Mouse (Mus musculus) forebrain, embryonic 15.5 days (tissue): ENCODE measurements at regions not wholly inside any gene's neighbourhood (a gene's known extent, or its start where the extent isn't known, plus 50 kb on each side); places are given as distances from the start of the nearest gene placed in this dataset.

Source experiments
- ATAC-seq: fragments of 200-750 bp; cut with Nextera tagmentation; replicated peaks from 2 replicates; pipeline ENCODE4 v1.8.0; 2017; ENCODE audit warnings: mild to moderate bottlenecking, moderate TSS enrichment, moderate library complexity
- H3K27ac ChIP-seq: fragments of 300-500 bp; sonication (generic); replicated peaks from 2 replicates; pipeline ENCODE4 v1.5.1; 2015; ENCODE audit warnings: mild to moderate bottlenecking, inconsistent platforms
- H3K27me3 ChIP-seq: fragments of 300-500 bp; sonication (generic); 2 replicates; pipeline ENCODE4 v1.6.1; 2015; ENCODE audit warnings: inconsistent platforms
- H3K36me3 ChIP-seq: fragments of 300-500 bp; sonication (generic); 2 replicates; pipeline ENCODE4 v1.6.1; 2015; ENCODE audit warnings: mild to moderate bottlenecking, inconsistent platforms
- H3K4me1 ChIP-seq: fragments of 300-500 bp; sonication (generic); 2 replicates; pipeline ENCODE4 v1.6.1; 2015; ENCODE audit warnings: inconsistent platforms
- H3K4me2 ChIP-seq: fragments of 300-500 bp; sonication (generic); replicated peaks from 2 replicates; pipeline ENCODE4 v1.6.1; 2015; ENCODE audit warnings: mild to moderate bottlenecking, inconsistent platforms
- H3K4me3 ChIP-seq: fragments of 300-500 bp; sonication (generic); 2 replicates; pipeline ENCODE4 v1.5.1; 2015; ENCODE audit warnings: mild to moderate bottlenecking, inconsistent platforms
- H3K9ac ChIP-seq: fragments of 300-500 bp; sonication (generic); replicated peaks from 2 replicates; pipeline ENCODE4 v1.6.1; 2015; ENCODE audit warnings: mild to moderate bottlenecking, inconsistent platforms
- H3K9me3 ChIP-seq: fragments of 300-500 bp; sonication (generic); 2 replicates; pipeline ENCODE4 v1.6.1; 2016; ENCODE audit warnings: inconsistent platforms
- WGBS: fragments of 180-500 bp; shearing (Covaris S2); methylation state at CpG from one replicate; pipeline ENCODE4 v1.1.7; 2015; ENCODE audit warnings: mixed read lengths; 5-methylcytosine and 5-hydroxymethylcytosine counted together

- Histone ChIP-seq H3K27ac (peak overlapping the region; percentile 83), H3K36me3 (no peaks in the 10 kb centered on the region), H3K27me3 (no peaks in the 10 kb centered on the region), H3K9me3 (no peaks in the 10 kb centered on the region), H3K9ac (no peak overlapping the region), H3K4me2 (no peak overlapping the region), H3K4me3 (no peak overlapping the region), H3K4me1 (peaks cover 58% of the 10 kb centered on the region)
- peak; percentile 62 for ATAC-seq
- WGBS = 16% methylated on average over 7 of the region's 7 CpGs
These were observed 71.2 kb downstream of the Gadd45g start for GRCm38 (mm10) chr13:51917658-51918057.

GRCm38 (mm10) chr13:51918108-51918507 is 71.6 kb downstream of the Gadd45g start:
- ATAC-seq = peak; percentile 1

GRCm38 (mm10) chr13:51918781-51919170 is 72.3 kb downstream of the Gadd45g start:
- WGBS = 6% methylated on average over 10 of the region's 10 CpGs
- H3K4me2 ChIP-seq = no peak overlapping the region

More at GRCm38 (mm10) chr13:51918108-51918507, 71.6 kb downstream of the Gadd45g start:
- Histone ChIP-seq H3K9ac (no peak overlapping the region), H3K4me2 (no peak overlapping the region), H3K4me3 (no peak overlapping the region), H3K27me3 (no peaks in the 10 kb centered on the region), H3K27ac (peak overlapping the region; percentile 83), H3K9me3 (no peaks in the 10 kb centered on the region), H3K36me3 (no peaks in the 10 kb centered on the region), H3K4me1 (peaks cover 58% of the 10 kb centered on the region)
- WGBS = 10% methylated on average over 8 of the region's 8 CpGs

GRCm38 (mm10) chr13:51919171-51919793 is 72.8 kb downstream of the Gadd45g start:
- no peaks in the 10 kb centered on the region for H3K36me3 ChIP-seq
- WGBS = 4% methylated on average over 14 of the region's 14 CpGs
- H3K4me3 ChIP-seq = no peak overlapping the region
- no peak overlapping the region for H3K4me2 ChIP-seq
- H3K27ac ChIP-seq = peak overlapping the region; percentile 83
- H3K9ac ChIP-seq = no peak overlapping the region
- peaks cover 58% of the 10 kb centered on the region for H3K4me1 ChIP-seq
- H3K9me3 ChIP-seq = no peaks in the 10 kb centered on the region
- ATAC-seq = no peak
- no peaks in the 10 kb centered on the region for H3K27me3 ChIP-seq

More at GRCm38 (mm10) chr13:51918781-51919170, 72.3 kb downstream of the Gadd45g start:
- Histone ChIP-seq H3K4me3 (no peak overlapping the region), H3K9me3 (no peaks in the 10 kb centered on the region), H3K27me3 (no peaks in the 10 kb centered on the region), H3K36me3 (no peaks in the 10 kb centered on the region), H3K27ac (peak overlapping the region; percentile 83), H3K9ac (no peak overlapping the region), H3K4me1 (peaks cover 58% of the 10 kb centered on the region)
- ATAC-seq = 0 out of 2 replicates have a peak, but pooled peaks have one; percentile 20

DNA sequence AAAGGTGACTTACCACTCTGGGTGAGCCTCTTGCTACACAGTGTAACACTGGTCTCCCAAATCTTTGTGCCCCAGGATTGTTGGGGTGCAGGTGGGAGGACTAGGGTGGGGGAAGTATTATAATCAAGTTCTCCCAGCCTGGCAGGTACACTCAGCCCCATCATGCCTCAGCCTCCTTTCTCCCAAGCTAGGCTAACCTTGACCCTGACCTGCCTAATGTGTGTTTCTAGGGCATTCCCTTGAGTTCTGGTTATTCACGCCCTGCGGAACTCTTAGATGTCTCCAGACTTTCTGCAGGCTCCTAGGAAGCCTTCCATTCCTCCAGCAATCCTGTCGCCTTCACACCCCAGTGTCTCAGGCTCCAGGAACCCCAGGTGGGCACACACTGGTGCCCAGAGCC is 73.5 kb downstream of the Gadd45g start:
- no peak overlapping the region for H3K4me2 ChIP-seq
- H3K9me3 ChIP-seq = no peaks in the 10 kb centered on the region
- H3K4me1 ChIP-seq = peaks cover 58% of the 10 kb centered on the region
- H3K36me3 ChIP-seq = no peaks in the 10 kb centered on the region
- H3K9ac ChIP-seq = no peak overlapping the region; the same call in 1 of the 2 replicates
- H3K27ac ChIP-seq = peak overlapping the region; percentile 83
- H3K27me3 ChIP-seq = no peaks in the 10 kb centered on the region
- WGBS = 19% methylated on average over 3 of the region's 3 CpGs
- H3K4me3 ChIP-seq = no peak overlapping the region
- ATAC-seq = no peak

DNA sequence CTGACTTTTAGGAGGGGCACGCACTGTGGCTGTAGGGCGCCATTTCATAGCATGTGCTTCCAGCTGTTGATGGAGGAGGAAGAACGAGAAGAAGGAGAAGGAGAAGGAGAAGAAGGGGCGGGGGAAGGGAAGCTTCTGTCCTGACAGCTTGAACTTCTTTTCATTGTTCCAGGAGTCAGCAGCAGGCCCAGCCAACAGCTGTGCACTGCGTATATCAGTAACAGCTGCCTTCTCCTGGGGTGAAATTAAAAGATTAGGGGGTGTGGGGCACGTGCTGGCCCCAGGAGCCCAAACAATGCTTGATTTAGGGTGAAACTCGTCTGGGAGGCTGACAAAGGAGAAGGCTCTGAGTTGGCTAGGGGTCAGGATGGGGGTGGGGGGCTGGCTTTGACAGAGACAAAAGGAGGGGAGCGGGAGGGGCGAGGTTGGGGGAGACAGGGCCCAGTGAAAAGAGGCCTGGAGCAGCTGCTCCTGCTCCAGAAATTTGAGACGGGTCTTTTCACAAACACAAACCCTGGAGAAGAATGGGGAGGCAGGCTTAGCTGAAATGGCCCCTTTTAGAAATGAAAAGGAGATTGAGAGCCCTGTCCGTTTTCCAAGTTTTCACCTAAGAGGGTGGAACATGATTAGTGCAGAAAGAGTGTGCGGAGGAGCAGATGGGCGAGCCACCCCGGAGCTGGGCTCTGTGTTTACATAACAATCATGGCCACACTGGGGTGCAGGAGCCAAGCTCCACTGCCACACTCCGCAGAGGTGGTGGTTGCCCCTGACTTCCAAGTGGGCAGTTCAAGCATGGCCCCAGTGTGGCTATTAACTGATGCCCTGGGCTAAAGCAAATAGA is 74.3 kb downstream of the Gadd45g start:
- 5% methylated on average over 15 of the region's 15 CpGs for WGBS

DNA sequence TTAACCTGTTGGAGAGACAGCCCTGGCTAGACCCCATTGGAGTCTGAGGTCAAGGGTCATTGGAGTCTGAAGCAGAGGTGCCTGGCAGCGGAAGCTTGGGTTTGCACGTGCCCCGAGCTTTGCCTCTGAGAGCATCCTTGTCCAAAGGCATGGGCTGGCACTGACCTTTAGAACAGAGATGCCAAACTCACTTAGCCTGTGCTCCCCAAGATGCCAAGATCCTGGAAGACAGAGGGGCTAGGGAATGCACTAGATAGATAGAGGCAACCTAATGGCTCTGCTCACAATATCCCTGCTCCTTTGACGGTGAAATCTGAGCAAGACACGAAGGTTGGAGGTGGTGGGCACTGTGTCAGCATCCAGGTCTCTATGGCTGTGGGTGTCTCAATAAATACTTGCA is 75.1 kb downstream of the Gadd45g start:
- no peak overlapping the region for H3K9ac ChIP-seq
- H3K36me3 ChIP-seq = no peaks in the 10 kb centered on the region
- H3K4me2 ChIP-seq = no peak overlapping the region
- no peak overlapping the region for H3K4me3 ChIP-seq
- no peak for ATAC-seq
- H3K4me1 ChIP-seq = peaks cover 57% of the 10 kb centered on the region
- no peaks in the 10 kb centered on the region for H3K9me3 ChIP-seq
- no peaks in the 10 kb centered on the region for H3K27me3 ChIP-seq
- WGBS = 13% methylated on average over 5 of the region's 5 CpGs
- H3K27ac ChIP-seq = peak overlapping the region; percentile 83

More for the DNA sequence above, 74.3 kb downstream of the Gadd45g start:
- Histone ChIP-seq H3K27me3 (no peaks in the 10 kb centered on the region), H3K9me3 (no peaks in the 10 kb centered on the region), H3K9ac (no peak overlapping the region), H3K36me3 (no peaks in the 10 kb centered on the region), H3K4me2 (no peak overlapping the region; the same call in 1 of the 2 replicates), H3K4me1 (peaks cover 58% of the 10 kb centered on the region), H3K4me3 (no peak overlapping the region), H3K27ac (peak overlapping the region; percentile 83)
- ATAC-seq = peak; percentile 63

DNA sequence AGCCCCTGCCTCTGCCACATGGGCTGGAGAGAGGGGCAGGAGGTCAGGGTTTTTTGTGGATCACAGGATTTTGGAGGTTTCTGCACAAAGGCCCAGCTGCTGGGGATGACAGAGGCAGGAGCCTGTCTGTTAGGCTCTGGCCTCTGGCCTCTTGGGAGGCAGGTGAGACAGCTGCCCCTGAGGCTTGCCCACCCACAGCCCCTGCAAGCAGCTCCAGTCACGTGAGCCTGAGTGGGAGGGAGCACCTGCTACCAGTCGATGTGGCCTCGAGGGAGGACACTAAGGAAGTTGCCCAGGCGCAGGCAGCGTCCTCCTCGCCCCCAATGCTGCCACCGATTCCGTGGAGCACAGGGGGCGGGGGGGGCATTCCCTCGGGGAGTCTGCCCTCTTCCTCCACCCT is 80.3 kb downstream of the Gadd45g start:
- 52% methylated on average over 10 of the region's 10 CpGs for WGBS
- Histone ChIP-seq H3K27ac (no peak overlapping the region), H3K4me1 (peaks cover 40% of the 10 kb centered on the region), H3K27me3 (no peaks in the 10 kb centered on the region), H3K36me3 (no peaks in the 10 kb centered on the region), H3K4me3 (no peak overlapping the region), H3K9ac (no peak overlapping the region), H3K4me2 (no peak overlapping the region), H3K9me3 (no peaks in the 10 kb centered on the region)
- no peak for ATAC-seq

- WGBS = 19% methylated on average over 2 of the region's 2 CpGs
- Histone ChIP-seq H3K9ac (no peak overlapping the region; the same call in 1 of the 2 replicates), H3K36me3 (no peaks in the 10 kb centered on the region), H3K4me3 (no peak overlapping the region), H3K4me2 (no peak overlapping the region), H3K27ac (peak overlapping the region; percentile 64), H3K27me3 (no peaks in the 10 kb centered on the region), H3K9me3 (no peaks in the 10 kb centered on the region), H3K4me1 (peaks cover 36% of the 10 kb centered on the region)
- ATAC-seq = 0 out of 2 replicates have a peak, but pooled peaks have one; percentile 41
These were observed 83.3 kb downstream of the Gadd45g start for GRCm38 (mm10) chr13:51929730-51930129.

GRCm38 (mm10) chr13:51930301-51930747 is 83.8 kb downstream of the Gadd45g start:
- Histone ChIP-seq H3K27me3 (no peaks in the 10 kb centered on the region), H3K9me3 (no peaks in the 10 kb centered on the region), H3K4me3 (no peak overlapping the region), H3K27ac (peak overlapping the region; percentile 64), H3K4me2 (no peak overlapping the region), H3K9ac (no peak overlapping the region; the same call in 1 of the 2 replicates), H3K36me3 (no peaks in the 10 kb centered on the region), H3K4me1 (peaks cover 36% of the 10 kb centered on the region)
- 13% methylated on average over 6 of the region's 6 CpGs for WGBS
- ATAC-seq = peak; percentile 87

GRCm38 (mm10) chr13:51930931-51931330 is 84.5 kb downstream of the Gadd45g start:
- 69% methylated on average over 3 of the region's 3 CpGs for WGBS
- no peaks in the 10 kb centered on the region for H3K36me3 ChIP-seq
- no peaks in the 10 kb centered on the region for H3K27me3 ChIP-seq
- no peak for ATAC-seq
- H3K9ac ChIP-seq = no peak overlapping the region
- no peak overlapping the region for H3K4me3 ChIP-seq
- H3K4me1 ChIP-seq = peaks cover 36% of the 10 kb centered on the region
- H3K9me3 ChIP-seq = no peaks in the 10 kb centered on the region
- peak overlapping the region; percentile 64 for H3K27ac ChIP-seq
- no peak overlapping the region for H3K4me2 ChIP-seq

DNA sequence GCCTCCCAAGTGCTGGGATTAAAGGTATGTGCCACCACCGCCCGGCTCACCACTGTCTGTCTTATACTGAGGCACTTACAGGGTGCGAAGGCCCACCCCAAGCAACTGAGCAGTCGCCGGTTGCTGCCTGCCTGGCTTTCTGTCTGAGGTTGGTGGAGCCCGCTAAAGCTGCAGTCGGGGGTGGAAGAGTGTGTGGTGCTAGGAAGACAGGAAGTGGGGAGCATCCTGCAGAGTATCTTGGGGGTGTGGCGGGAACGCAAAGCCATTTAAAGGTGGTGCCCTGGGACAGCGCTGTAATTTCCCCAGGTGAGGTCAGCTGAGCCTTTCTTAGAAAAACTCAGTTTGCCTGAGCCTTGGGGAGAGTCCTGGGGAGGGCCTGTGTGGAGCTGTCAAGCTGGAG is 89.3 kb downstream of the Gadd45g start:
- Histone ChIP-seq H3K4me1 (peaks cover 8% of the 10 kb centered on the region), H3K27ac (no peak overlapping the region), H3K9ac (no peak overlapping the region), H3K4me2 (no peak overlapping the region), H3K4me3 (no peak overlapping the region), H3K27me3 (no peaks in the 10 kb centered on the region), H3K9me3 (no peaks in the 10 kb centered on the region), H3K36me3 (no peaks in the 10 kb centered on the region)
- WGBS = 90% methylated on average over 10 of the region's 10 CpGs
- no peak for ATAC-seq
